Mouse (Mus musculus) stomach, embryonic 16.5 days (tissue): Measurements from ENCODE around the gene Gm20422. TPM values are rescaled to one million over a fixed set of nuclear protein-coding genes. Genes with fewer than 3 reads are reported as not detected.

ENCODE experiments used
- ATAC-seq: fragments of 200-750 bp; cut with Nextera tagmentation; 2 replicates; pipeline ENCODE4 v1.8.0; 2017; ENCODE audit warnings: moderate number of reproducible peaks, moderate TSS enrichment; ENCODE audit not compliant: insufficient read depth, low FRiP score
- H3K27ac ChIP-seq: fragments of 300-500 bp; sonication (generic); 2 replicates; pipeline ENCODE4 v1.5.1; 2014; ENCODE audit warnings: low read length
- H3K27me3 ChIP-seq: fragments of 300-500 bp; sonication (generic); 2 replicates; pipeline ENCODE4 v1.6.1; 2014; ENCODE audit warnings: low read length, control low read depth, mixed read lengths; ENCODE audit not compliant: control insufficient read depth, insufficient read depth
- H3K36me3 ChIP-seq: fragments of 300-500 bp; sonication (generic); 2 replicates; pipeline ENCODE4 v1.6.1; 2014; ENCODE audit warnings: low read length; ENCODE audit not compliant: control insufficient read depth, insufficient read depth
- H3K4me1 ChIP-seq: fragments of 300-500 bp; sonication (generic); 2 replicates; pipeline ENCODE4 v1.6.1; 2014; ENCODE audit warnings: low read length, control low read depth, mixed read lengths; ENCODE audit not compliant: control insufficient read depth, insufficient read depth
- H3K4me2 ChIP-seq: fragments of 300-500 bp; sonication (generic); 2 replicates; pipeline ENCODE4 v1.6.1; 2014; ENCODE audit warnings: low read depth, low read length, mixed read lengths
- H3K4me3 ChIP-seq: fragments of 300-500 bp; sonication (generic); replicated peaks from 2 replicates; pipeline ENCODE4 v1.5.1; 2014; ENCODE audit warnings: mild to moderate bottlenecking, low read length
- H3K9ac ChIP-seq: fragments of 300-500 bp; sonication (generic); 2 replicates; pipeline ENCODE4 v1.6.1; 2014; ENCODE audit warnings: low read length
- H3K9me3 ChIP-seq: fragments of 300-500 bp; sonication (generic); replicated peaks from 2 replicates; pipeline ENCODE4 v1.6.1; 2016; ENCODE audit warnings: low read length, control low read depth; ENCODE audit not compliant: control insufficient read depth
- WGBS: fragments of 180-500 bp; shearing (Covaris S2); extraction: QIAGEN DNeasy Blood & Tissue Kit; methylation state at CpG from one replicate; pipeline ENCODE4 v1.1.7; 2014; 5-methylcytosine and 5-hydroxymethylcytosine counted together
- polyA plus RNA-seq: library from polyadenylated mRNA; unstranded; fragments of >200 nt; fragmentation: Nextera tagmentation; extraction: Ambion mirVana; gene quantifications from 2 replicates; pipeline ENCODE4 v1.2.1, GENCODE M21; 2015

Gene Gm20422
- polyA plus RNA-seq, 1 experiment from 2014 or later = not detected

DNA sequence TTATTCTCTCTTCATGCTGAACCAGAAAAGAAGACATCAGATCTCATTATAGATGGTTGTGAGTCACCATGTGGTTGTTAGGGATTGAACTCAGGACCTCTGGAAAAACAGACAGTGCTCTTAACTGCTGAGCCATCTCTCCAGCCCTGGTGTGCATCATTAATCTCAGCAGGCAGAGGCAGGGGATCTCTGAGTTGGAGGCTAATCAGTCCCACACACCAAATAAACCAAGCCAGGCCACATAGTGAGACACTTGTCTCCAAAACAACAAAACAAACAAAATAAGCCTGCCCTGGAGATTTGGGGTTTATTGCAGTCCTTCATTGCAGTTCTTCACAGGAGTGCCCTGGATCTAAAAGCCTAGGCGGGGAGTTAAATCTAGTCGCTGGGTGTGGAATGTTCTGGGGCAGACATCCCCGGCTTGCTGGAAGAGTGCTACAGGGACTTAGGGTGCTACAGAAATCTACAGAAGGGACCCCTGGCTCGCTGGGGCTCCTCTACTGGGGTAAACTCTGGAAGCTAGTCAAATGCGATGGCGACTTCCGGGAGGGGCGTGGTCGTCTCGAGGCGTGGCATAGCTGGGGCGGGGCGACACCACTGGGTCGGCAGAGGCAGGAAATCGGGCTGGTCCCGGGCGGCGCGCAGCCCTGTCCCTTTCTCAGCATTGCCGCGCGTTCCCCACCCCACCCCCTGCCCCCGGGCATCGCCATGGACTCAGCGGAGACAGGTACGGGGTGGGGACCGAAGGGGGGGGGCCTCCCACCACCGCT, 33.6 kb upstream of the Gm20422 start, which contains the start of gene Gmip:
Gene Gmip (plus strand): TSS at position 586 of the 770 bp plus-strand sequence.
- Histone ChIP-seq H3K9ac (peak within 1 kb of the TSS; percentile 69), H3K27ac (no peak within 1 kb of the TSS), H3K4me3 (peak within 1 kb of the TSS; percentile 50), H3K4me2 (peak within 1 kb of the TSS; percentile 74), H3K9me3 (no peaks in the 10 kb centered on the region), H3K27me3 (no peaks in the 10 kb centered on the region), H3K36me3 (peaks cover 29% of the 10 kb centered on the region), H3K4me1 (no peaks in the 10 kb centered on the region; the same call in 1 of the 2 replicates)
- ATAC-seq = peak; percentile 83
- WGBS = 7% methylated on average over 27 of the region's 28 CpGs

DNA sequence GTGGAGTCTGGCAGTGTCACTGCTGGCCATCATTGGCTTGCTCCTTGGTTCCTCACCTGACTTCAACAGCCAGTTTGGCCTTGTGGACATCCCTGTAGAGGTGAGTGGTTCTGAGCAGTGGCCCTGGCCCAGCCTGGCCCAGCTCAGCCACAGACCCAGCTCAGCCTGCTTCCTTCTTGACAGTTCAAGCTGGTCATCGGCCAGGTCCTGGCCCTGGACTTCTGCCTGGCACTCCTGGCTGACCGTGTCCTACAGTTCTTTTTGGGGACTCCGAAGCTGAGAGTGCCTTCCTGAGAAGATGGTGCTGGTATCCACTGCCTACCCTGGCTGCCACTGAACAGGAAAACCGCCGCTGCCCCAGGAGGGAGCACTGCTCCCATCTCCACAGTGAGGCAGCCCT, 32.5 kb upstream of the Gm20422 start:
- no peaks in the 10 kb centered on the region for H3K27me3 ChIP-seq
- 87% methylated on average over 5 of the region's 5 CpGs for WGBS
- no peak overlapping the region for H3K4me2 ChIP-seq
- H3K27ac ChIP-seq = no peak overlapping the region
- no peaks in the 10 kb centered on the region for H3K9me3 ChIP-seq
- H3K4me3 ChIP-seq = no peak overlapping the region
- no peak overlapping the region for H3K9ac ChIP-seq
- no peak for ATAC-seq
- no peaks in the 10 kb centered on the region; the same call in 1 of the 2 replicates for H3K4me1 ChIP-seq
- H3K36me3 ChIP-seq = peaks cover 36% of the 10 kb centered on the region

DNA sequence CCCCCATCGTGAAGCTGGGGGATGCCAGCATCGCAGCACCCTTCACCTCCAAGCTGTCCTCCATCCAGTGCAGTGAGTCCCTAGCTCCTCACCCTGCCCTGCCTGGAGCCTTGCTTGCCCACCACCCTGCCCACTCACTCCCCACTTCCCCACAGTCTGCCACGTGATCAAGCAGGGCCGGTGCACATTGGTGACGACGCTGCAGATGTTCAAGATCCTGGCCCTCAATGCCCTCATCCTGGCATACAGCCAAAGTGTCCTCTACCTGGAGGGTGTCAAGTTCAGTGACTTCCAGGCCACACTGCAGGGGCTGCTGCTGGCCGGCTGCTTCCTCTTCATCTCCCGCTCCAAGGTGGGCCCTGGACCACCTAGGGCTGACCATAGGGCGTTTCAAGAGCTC, 30.8 kb upstream of the Gm20422 start:
- no peaks in the 10 kb centered on the region; the same call in 1 of the 2 replicates for H3K4me1 ChIP-seq
- H3K27me3 ChIP-seq = no peaks in the 10 kb centered on the region
- no peak overlapping the region for H3K9ac ChIP-seq
- H3K9me3 ChIP-seq = no peaks in the 10 kb centered on the region
- no peak overlapping the region for H3K4me2 ChIP-seq
- H3K4me3 ChIP-seq = no peak overlapping the region
- peaks cover 48% of the 10 kb centered on the region for H3K36me3 ChIP-seq
- WGBS = 91% methylated on average over 9 of the region's 9 CpGs
- no peak overlapping the region for H3K27ac ChIP-seq
- no peak for ATAC-seq

DNA sequence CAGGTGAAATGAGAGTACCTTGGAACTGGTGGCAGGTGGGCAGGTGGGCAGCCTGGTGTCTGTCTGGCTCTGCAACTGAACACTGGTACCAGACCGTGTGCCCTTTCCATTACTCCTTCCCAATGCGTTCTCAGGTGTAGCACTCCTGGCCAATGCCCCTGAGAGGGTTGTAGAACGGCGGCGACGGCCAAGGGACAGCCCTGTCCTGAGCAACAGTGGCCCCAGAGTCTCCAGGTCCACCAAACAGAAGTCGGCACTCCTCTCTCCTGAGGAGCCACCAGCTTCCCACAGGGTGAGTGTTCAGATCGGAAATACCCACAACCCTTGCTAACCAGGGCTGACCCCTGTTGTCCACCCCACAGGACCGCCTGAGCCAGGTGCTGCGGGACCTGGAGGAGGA, 30.4 kb upstream of the Gm20422 start:
- Histone ChIP-seq H3K27ac (no peak overlapping the region), H3K4me2 (no peak overlapping the region), H3K36me3 (peaks cover 52% of the 10 kb centered on the region), H3K4me1 (no peaks in the 10 kb centered on the region; the same call in 1 of the 2 replicates), H3K27me3 (no peaks in the 10 kb centered on the region), H3K4me3 (no peak overlapping the region), H3K9ac (no peak overlapping the region), H3K9me3 (no peaks in the 10 kb centered on the region)
- 96% methylated on average over 10 of the region's 10 CpGs for WGBS
- ATAC-seq = no peak

DNA sequence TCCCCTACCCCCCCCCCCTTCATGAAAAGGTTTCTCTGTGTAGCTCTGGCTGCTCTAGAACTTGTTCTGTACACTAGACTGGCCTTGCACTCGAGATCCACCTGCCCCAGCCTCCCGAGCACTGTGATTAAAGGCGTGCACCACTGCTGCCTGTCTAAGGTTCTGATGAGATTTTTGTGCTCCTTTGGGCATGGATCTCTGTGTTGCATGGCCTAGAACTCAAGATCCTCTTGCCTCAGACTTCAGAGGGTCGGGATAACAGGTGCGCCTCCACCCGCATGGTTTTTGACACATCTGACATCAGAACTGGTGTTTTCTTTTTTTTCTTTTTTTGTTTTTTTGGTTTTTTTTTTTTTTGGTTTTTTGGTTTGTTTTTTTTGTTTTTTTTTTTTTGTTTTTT, 29.9 kb upstream of the Gm20422 start:
- no peaks in the 10 kb centered on the region for H3K9me3 ChIP-seq
- H3K27me3 ChIP-seq = no peaks in the 10 kb centered on the region
- no peak overlapping the region for H3K4me3 ChIP-seq
- H3K36me3 ChIP-seq = peaks cover 57% of the 10 kb centered on the region
- H3K4me1 ChIP-seq = no peaks in the 10 kb centered on the region; the same call in 1 of the 2 replicates
- WGBS = 91% methylated on average over 6 of the region's 6 CpGs
- no peak overlapping the region for H3K9ac ChIP-seq
- H3K4me2 ChIP-seq = no peak overlapping the region
- no peak for ATAC-seq
- H3K27ac ChIP-seq = no peak overlapping the region

DNA sequence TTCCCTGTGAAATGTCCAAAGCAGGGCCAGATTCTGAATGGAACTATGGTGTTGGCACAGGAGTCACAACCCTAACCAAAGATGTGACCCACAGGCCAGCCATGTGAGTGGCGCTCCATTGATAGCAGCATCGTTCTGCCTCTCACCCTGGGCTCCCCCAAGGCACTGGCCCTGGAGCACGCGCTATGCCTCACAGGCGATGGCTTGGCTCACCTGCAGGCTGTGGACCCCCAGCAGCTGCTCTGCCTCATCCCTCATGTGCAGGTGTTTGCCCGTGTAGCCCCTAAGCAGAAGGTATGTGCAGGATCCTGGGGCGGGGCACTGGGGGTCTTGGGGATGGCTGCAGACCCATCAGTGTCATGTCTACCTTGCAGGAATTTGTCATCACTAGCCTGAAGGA, 28.7 kb upstream of the Gm20422 start:
- Histone ChIP-seq H3K27me3 (no peaks in the 10 kb centered on the region), H3K36me3 (peaks cover 66% of the 10 kb centered on the region), H3K4me3 (no peak overlapping the region), H3K4me2 (no peak overlapping the region), H3K4me1 (no peaks in the 10 kb centered on the region; the same call in 1 of the 2 replicates), H3K9me3 (no peaks in the 10 kb centered on the region), H3K9ac (no peak overlapping the region), H3K27ac (no peak overlapping the region)
- no peak for ATAC-seq
- 89% methylated on average over 7 of the region's 7 CpGs for WGBS

DNA sequence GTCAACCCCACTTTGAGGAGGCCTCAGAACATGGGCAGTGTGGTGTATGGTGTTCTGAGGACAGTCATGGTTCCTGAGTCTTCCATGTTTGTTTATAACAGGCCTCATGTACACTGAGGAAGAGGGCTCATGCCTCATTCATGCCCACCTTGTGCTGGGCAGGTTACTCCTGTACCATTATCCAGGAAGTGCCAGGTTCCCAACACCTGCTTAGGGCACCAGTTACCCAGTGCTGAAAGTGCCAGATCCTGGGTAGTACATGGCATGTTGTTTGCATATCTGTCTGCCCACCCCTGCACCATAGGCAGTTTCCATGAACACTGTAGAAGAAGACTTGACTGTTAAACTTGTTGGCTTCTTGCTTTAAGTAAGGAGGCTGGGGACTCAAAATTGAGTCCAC, 27.5 kb upstream of the Gm20422 start:
- H3K27ac ChIP-seq = no peak overlapping the region
- H3K4me1 ChIP-seq = no peaks in the 10 kb centered on the region
- no peak overlapping the region for H3K4me3 ChIP-seq
- no peaks in the 10 kb centered on the region for H3K27me3 ChIP-seq
- no peak for ATAC-seq
- H3K36me3 ChIP-seq = peaks cover 65% of the 10 kb centered on the region
- no peaks in the 10 kb centered on the region for H3K9me3 ChIP-seq
- H3K9ac ChIP-seq = no peak overlapping the region
- no peak overlapping the region for H3K4me2 ChIP-seq

DNA sequence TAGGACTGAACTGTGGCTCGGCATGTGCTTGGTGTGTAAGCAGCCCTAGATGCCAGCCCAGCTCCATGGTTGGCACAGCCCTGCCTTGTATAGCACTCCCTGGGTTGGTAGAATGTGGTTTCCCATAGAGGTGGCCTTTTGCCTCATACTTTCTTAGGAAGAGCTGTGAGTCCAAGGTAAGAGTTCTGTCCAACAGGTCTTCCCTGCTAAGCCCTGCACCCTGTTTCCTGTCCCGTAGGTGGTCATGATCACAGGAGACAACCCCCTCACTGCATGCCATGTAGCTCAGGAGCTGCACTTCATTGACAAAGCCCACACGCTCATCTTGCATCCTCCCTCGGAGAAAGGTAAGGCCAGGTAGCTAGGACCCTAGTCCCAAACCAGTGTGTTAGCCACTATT, 27.1 kb upstream of the Gm20422 start:
- ATAC-seq = no peak
- no peaks in the 10 kb centered on the region for H3K27me3 ChIP-seq
- no peak overlapping the region for H3K4me2 ChIP-seq
- WGBS = 92% methylated on average over 4 of the region's 4 CpGs
- no peaks in the 10 kb centered on the region for H3K4me1 ChIP-seq
- H3K9me3 ChIP-seq = no peaks in the 10 kb centered on the region
- H3K4me3 ChIP-seq = no peak overlapping the region
- H3K36me3 ChIP-seq = peaks cover 64% of the 10 kb centered on the region
- H3K9ac ChIP-seq = no peak overlapping the region
- no peak overlapping the region for H3K27ac ChIP-seq

DNA sequence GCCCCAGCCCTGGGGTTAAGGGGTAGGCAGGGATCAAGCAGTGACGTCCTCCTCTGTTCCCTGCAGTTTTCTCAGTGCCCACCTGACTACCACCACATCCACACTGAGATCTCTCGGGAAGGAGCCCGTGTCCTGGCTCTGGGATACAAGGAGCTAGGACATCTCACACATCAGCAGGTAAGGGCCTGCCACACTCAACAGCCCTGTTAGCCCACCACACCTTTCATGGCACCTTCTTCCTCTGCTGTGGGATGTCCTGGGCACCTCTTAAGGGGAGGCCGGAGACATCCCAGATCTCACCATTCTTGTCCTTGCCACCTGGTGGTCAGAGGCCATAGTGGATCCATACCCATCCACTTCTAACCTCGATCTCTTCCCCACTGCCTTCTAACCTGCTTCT, 25.3 kb upstream of the Gm20422 start:
- no peak overlapping the region for H3K4me2 ChIP-seq
- H3K9me3 ChIP-seq = no peaks in the 10 kb centered on the region
- peaks cover 64% of the 10 kb centered on the region for H3K36me3 ChIP-seq
- no peak overlapping the region for H3K4me3 ChIP-seq
- 86% methylated on average over 5 of the region's 5 CpGs for WGBS
- no peak overlapping the region for H3K9ac ChIP-seq
- no peaks in the 10 kb centered on the region for H3K4me1 ChIP-seq
- no peaks in the 10 kb centered on the region for H3K27me3 ChIP-seq
- no peak for ATAC-seq
- no peak overlapping the region for H3K27ac ChIP-seq
